Mouse (Mus musculus) thymus, postnatal 0 days (tissue): ENCODE data around the gene Tnfsf12. TPM values are rescaled to one million over a fixed set of nuclear protein-coding genes. Genes with fewer than 3 reads are reported as not detected.
A peak's percentile ranks its signal among the peaks of the same experiment; 100 is the strongest.

Experiments
- DNase-seq: peaks from one replicate; pipeline ENCODE4 v3.0.0-alpha.2; 2015; ENCODE audit warnings: low spot score
- microRNA counts: library from miRNA; unstranded; fragments of <30 nt; microRNA quantifications from one replicate; lab custom pipeline; 2015
- microRNA-seq: library from miRNA; unstranded; fragments of <30 nt; microRNA quantifications from one replicate; pipeline ENCODE4, GENCODE M21; 2016; ENCODE audit warnings: borderline number of aligned reads
- polyA plus RNA-seq: library from polyadenylated mRNA; unstranded; fragments of >200 nt; fragmentation: Nextera tagmentation; extraction: Ambion mirVana; gene quantifications from 2 replicates; pipeline ENCODE4 v1.2.1, GENCODE M21; 2015

Tnfsf12 gene
- polyA plus RNA-seq, 1 experiment from 2014 or later: 2.6 TPM

- DNase-seq: peak; percentile 78
These were observed 38.8 kb downstream of the Tnfsf12 start for GRCm38 (mm10) chr11:69656617-69657461.

GRCm38 (mm10) chr11:69656065-69656455 lies 39.6 kb downstream of the Tnfsf12 start:
- DNase-seq: no peak

- DNase-seq: peak; percentile 57
These were observed 40.2 kb downstream of the Tnfsf12 start, which contains the start of gene Sox15 for GRCm38 (mm10) chr11:69655264-69656064. TSS of gene Sox15 (plus strand) at chr11:69655314.

- DNase-seq: no peak
These were observed 40.9 kb downstream of the Tnfsf12 start for GRCm38 (mm10) chr11:69654760-69655159.

GRCm38 (mm10) chr11:69653399-69653798 lies 42.2 kb downstream of the Tnfsf12 start:
- DNase-seq: no peak

GRCm38 (mm10) chr11:69645860-69646259 lies 49.8 kb downstream of the Tnfsf12 start:
- DNase-seq: no peak

MicroRNAs encoded within 50 kb of the gene (microRNA counts, 519-probe panel; counts per million panel counts)
- microRNA mmu-miR-1934 (lab: Ali Mortazavi, UCI): 473 counts per million, percentile 71 among the panel's probes with 10 or more counts

Small RNAs within 50 kb of the gene (microRNA-seq; reads per million reads assigned to microRNA genes)
- 12.9 reads per million, percentile 20 among the genes with 10 or more reads in this experiment for gene Mir1934

Other genes with a start within 250 kb of the Tnfsf12 start
- 0.12 and 0.20 TPM in 2 replicates for gene Dnah2, start 146.7 kb downstream of the Tnfsf12 start, polyA plus RNA-seq
- 0.61 and 0.77 TPM in 2 replicates for gene Efnb3, start 135.6 kb downstream of the Tnfsf12 start, polyA plus RNA-seq
- 27.0 and 30.6 TPM in 2 replicates for gene Wrap53, start 115.6 kb downstream of the Tnfsf12 start, polyA plus RNA-seq
- 138 and 165 TPM in 2 replicates for gene Trp53, start 115.5 kb downstream of the Tnfsf12 start, polyA plus RNA-seq
- gene Atp1b2, start 89.9 kb downstream of the Tnfsf12 start, polyA plus RNA-seq: 1.7 and 1.8 TPM in 2 replicates
- 0.13 TPM in 1 of 2 replicates, not detected in the other for gene Shbg, start 77.9 kb downstream of the Tnfsf12 start, polyA plus RNA-seq
- gene Sat2, start 73.8 kb downstream of the Tnfsf12 start, polyA plus RNA-seq: 3.5 and 4.3 TPM in 2 replicates
- 18.4 and 26.6 TPM in 2 replicates for gene Fxr2, start 62.9 kb downstream of the Tnfsf12 start, polyA plus RNA-seq
- 0.15 and 0.22 TPM in 2 replicates for gene Sox15, start 40.5 kb downstream of the Tnfsf12 start, polyA plus RNA-seq
- gene Mpdu1, start 33.2 kb downstream of the Tnfsf12 start, polyA plus RNA-seq: 71.1 and 75.2 TPM in 2 replicates
- 32.5 and 33.3 TPM in 2 replicates for gene Cd68, start 29.7 kb downstream of the Tnfsf12 start, polyA plus RNA-seq
- 560 and 602 TPM in 2 replicates for gene Eif4a1, start 23.4 kb downstream of the Tnfsf12 start, polyA plus RNA-seq
- gene Senp3, start 13.8 kb downstream of the Tnfsf12 start, polyA plus RNA-seq: 60.2 and 69.1 TPM in 2 replicates
- gene Tnfsf13, start 10.1 kb downstream of the Tnfsf12 start, polyA plus RNA-seq: 0.31 and 0.49 TPM in 2 replicates
- 1.5 and 2.1 TPM in 2 replicates for gene Tnfsfm13, start 249 bp upstream of the Tnfsf12 start, polyA plus RNA-seq
- gene Polr2a, start 62.8 kb upstream of the Tnfsf12 start, polyA plus RNA-seq: 20.6 and 22.4 TPM in 2 replicates
- gene Slc35g3, start 66.1 kb upstream of the Tnfsf12 start, polyA plus RNA-seq: 0.14 TPM in 1 of 2 replicates, not detected in the other
- 2.5 and 2.6 TPM in 2 replicates for gene Zbtb4, start 70.1 kb upstream of the Tnfsf12 start, polyA plus RNA-seq
- 3.2 and 3.4 TPM in 2 replicates for gene Chrnb1, start 100.1 kb upstream of the Tnfsf12 start, polyA plus RNA-seq
- gene Fgf11, start 106.0 kb upstream of the Tnfsf12 start, polyA plus RNA-seq: 0.65 and 0.84 TPM in 2 replicates
- 11.2 and 12.8 TPM in 2 replicates for gene Tmem102, start 109.8 kb upstream of the Tnfsf12 start, polyA plus RNA-seq
- gene Gm39566, start 119.4 kb upstream of the Tnfsf12 start, polyA plus RNA-seq: not detected in 2 replicates
- gene Spem2, start 122.6 kb upstream of the Tnfsf12 start, polyA plus RNA-seq: not detected in 2 replicates
- gene Spem1, start 126.3 kb upstream of the Tnfsf12 start, polyA plus RNA-seq: not detected in 2 replicates
- gene Nlgn2, start 141.9 kb upstream of the Tnfsf12 start, polyA plus RNA-seq: 1.2 and 1.9 TPM in 2 replicates
- 325 and 342 TPM in 2 replicates for gene Tmem256, start 142.7 kb upstream of the Tnfsf12 start, polyA plus RNA-seq
- 68.4 and 70.4 TPM in 2 replicates for gene Plscr3, start 150.5 kb upstream of the Tnfsf12 start, polyA plus RNA-seq
- gene Tnk1, start 162.9 kb upstream of the Tnfsf12 start, polyA plus RNA-seq: 1.1 and 1.5 TPM in 2 replicates
- gene Tmem95, start 182.2 kb upstream of the Tnfsf12 start, polyA plus RNA-seq: not detected in 2 replicates
- 1.7 and 2.3 TPM in 2 replicates for gene Kctd11, start 185.6 kb upstream of the Tnfsf12 start, polyA plus RNA-seq
- 150 and 176 TPM in 2 replicates for gene Acap1, start 199.7 kb upstream of the Tnfsf12 start, polyA plus RNA-seq
- 19.8 and 26.0 TPM in 2 replicates for gene 2810408A11Rik, start 205.1 kb upstream of the Tnfsf12 start, polyA plus RNA-seq
- 6.2 and 7.5 TPM in 2 replicates for gene Neurl4, start 205.2 kb upstream of the Tnfsf12 start, polyA plus RNA-seq
- 94.8 and 106 TPM in 2 replicates for gene Gps2, start 218.0 kb upstream of the Tnfsf12 start, polyA plus RNA-seq
- 2,117 and 2,260 TPM in 2 replicates for gene Eif5a, start 226.1 kb upstream of the Tnfsf12 start, polyA plus RNA-seq
- 2.6 and 3.6 TPM in 2 replicates for gene Ybx2, start 239.9 kb upstream of the Tnfsf12 start, polyA plus RNA-seq